9 mouse cellular contexts compared by ENCODE assay signal in genomic region chr11:81588630-81589029, GRCm38 (mm10).
DNase-seq lines count a peak whose midpoint lies in the region; ATAC-seq and TF ChIP-seq lines count a peak whose summit lies in the region.
"Had no signal": no experiment of that assay in that cellular context is flagged by ENCODE, and none has a peak within 500 bp of the region (broad histone marks: within the 10 kb centered on the region; RNA-seq: fewer than 3 reads in every experiment).

No protein-coding gene starts in this region.

- no peak overlapping the region for H3K4me3 ChIP-seq in cortical plate, adult 2 months (ENCODE audit: insufficient read depth, low read length)
- H3K4me3 ChIP-seq in liver, embryonic 13.5 days (replicated peaks) = no peak overlapping the region
- no peak overlapping the region for H3K4me3 ChIP-seq in olfactory bulb, adult 2 months (ENCODE audit: insufficient read depth, low read depth, low read length)
- H3K4me3 ChIP-seq: erythroblast, embryonic 14.5 days had no signal

- DNase-seq in A20 (ENCODE audit: low read depth, low spot score) = peak; percentile 36
- DNase-seq in adipocyte (ENCODE audit: low spot score) = peak; percentile 12
- peak; percentile 57 to 58 for DNase-seq in gastrocnemius, postnatal 36 days
- peak; percentile 80 for DNase-seq in kidney, postnatal 10 days
- peak; percentile 8 for DNase-seq in liver, embryonic 13.5 days
- DNase-seq in c-Kit-positive CD71-positive TER-119-positive erythroid progenitor cells, embryonic 14.5 days (ENCODE audit: low spot score) = no peak

- H3K27ac ChIP-seq in cortical plate, adult 2 months (ENCODE audit: insufficient read depth, low read length) = no peak overlapping the region
- no peak overlapping the region for H3K27ac ChIP-seq in liver, embryonic 13.5 days
- H3K27ac ChIP-seq in olfactory bulb, adult 2 months (ENCODE audit: insufficient read depth, low read depth, low read length) = no peak overlapping the region

- no peak for ATAC-seq in liver, embryonic 13.5 days (ENCODE audit: low read depth)

- H3K9me3 ChIP-seq in liver, embryonic 13.5 days (replicated peaks) = no peaks in the 10 kb centered on the region

- H3K4me2 ChIP-seq in liver, embryonic 13.5 days = no peak overlapping the region

- no peaks in the 10 kb centered on the region for H3K36me3 ChIP-seq in liver, embryonic 13.5 days

- H3K27me3 ChIP-seq in liver, embryonic 13.5 days = no peaks in the 10 kb centered on the region

- 13% methylated on average over 10 of the region's 10 CpGs for WGBS in liver, embryonic 13.5 days (ENCODE audit: insufficient replicate concordance)
- WGBS in olfactory bulb, adult 2 months = 14% methylated on average over 10 of the region's 10 CpGs

- TF ChIP-seq POLR2A in cortical plate, adult 2 months (IDR thresholded peaks at IDR 0.05; ENCODE audit: extremely low read depth, insufficient read depth, low read length) = no peak
- TF ChIP-seq POLR2A in olfactory bulb, adult 2 months (IDR thresholded peaks at IDR 0.05; ENCODE audit: insufficient read depth, low read depth, low read length) = no peak

- H3K4me1 ChIP-seq in cortical plate, adult 2 months (ENCODE audit: control insufficient read depth, insufficient read depth, low read length) = no peaks in the 10 kb centered on the region; the same call in 1 of the 2 replicates
- H3K4me1 ChIP-seq in liver, embryonic 13.5 days (replicated peaks) = no peaks in the 10 kb centered on the region
- peaks cover 6% of the 10 kb centered on the region for H3K4me1 ChIP-seq in olfactory bulb, adult 2 months (ENCODE audit: control insufficient read depth, insufficient read depth, low read length)

- peak; percentile 81 for TF ChIP-seq CTCF in cortical plate, adult 2 months (IDR thresholded peaks at IDR 0.05; ENCODE audit: extremely low read depth, insufficient read depth, low read length)
- TF ChIP-seq CTCF in olfactory bulb, adult 2 months (IDR thresholded peaks at IDR 0.05; ENCODE audit: insufficient read depth, low read depth, low read length) = peak; percentile 93

- intact Hi-C loops in gastrocnemius, postnatal 36 days (cut with DNase I) = loop anchor here (2.0 kb wide), 1 partner anchor 24 kb away; no protein-coding TSS in a partner anchor

- no peak overlapping the region for H3K9ac ChIP-seq in liver, embryonic 13.5 days
